Mouse (Mus musculus) T-cell, adult 2 months (primary cell): Measurements from ENCODE around the gene Mapkapk3.
A peak's percentile ranks its signal among the peaks of the same experiment; 100 is the strongest.

Experiments
- DNase-seq: peaks from one replicate; pipeline ENCODE4 v3.0.0; 2022; ENCODE audit warnings: low spot score

Mapkapk3 gene

DNA sequence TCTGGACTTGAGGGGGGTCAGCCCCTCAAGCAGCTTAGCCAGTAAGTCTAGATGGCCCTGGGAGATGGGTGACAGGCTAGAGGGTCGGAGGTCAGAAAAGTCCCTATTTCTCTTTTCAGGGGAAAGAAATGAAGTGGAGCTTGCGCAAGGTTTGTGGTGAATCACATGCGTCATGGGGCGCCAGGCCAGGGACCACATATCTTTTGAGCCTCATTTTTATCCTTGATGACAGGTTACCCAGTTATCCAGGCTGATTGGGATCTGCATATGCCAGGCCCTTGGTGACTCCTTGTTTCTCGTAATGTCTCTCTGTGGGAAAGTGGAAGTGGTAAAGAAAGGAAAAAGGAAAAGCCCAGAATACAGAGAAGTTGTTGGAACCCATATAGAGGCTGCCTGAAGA, 25.8 kb downstream of the Mapkapk3 start:
- no peak for DNase-seq

GRCm38 (mm10) chr9:107262375-107262774, 27.3 kb downstream of the Mapkapk3 start:
- DNase-seq, result no peak

GRCm38 (mm10) chr9:107261792-107262191, 27.9 kb downstream of the Mapkapk3 start:
- DNase-seq, result no peak

DNA sequence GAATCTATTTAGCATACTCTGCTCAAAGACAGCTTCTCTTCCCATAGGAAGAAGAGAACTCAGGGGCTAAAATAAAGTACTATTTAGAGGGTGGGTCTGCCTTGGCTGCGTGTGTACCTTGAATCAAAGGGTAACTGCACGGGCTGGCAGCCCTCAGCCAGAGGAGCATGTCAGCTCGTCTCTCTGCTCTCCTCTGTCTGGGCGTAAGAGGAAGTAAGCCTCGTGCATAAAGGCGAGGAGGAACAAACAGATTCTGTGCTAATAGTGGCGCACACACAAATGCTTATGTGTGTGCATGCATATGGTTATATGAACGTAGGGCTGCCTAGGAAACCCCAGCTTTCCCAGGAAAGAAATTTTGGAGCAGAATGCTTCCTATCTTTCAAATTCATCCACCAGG, 28.8 kb downstream of the Mapkapk3 start:
- no peak for DNase-seq

DNA sequence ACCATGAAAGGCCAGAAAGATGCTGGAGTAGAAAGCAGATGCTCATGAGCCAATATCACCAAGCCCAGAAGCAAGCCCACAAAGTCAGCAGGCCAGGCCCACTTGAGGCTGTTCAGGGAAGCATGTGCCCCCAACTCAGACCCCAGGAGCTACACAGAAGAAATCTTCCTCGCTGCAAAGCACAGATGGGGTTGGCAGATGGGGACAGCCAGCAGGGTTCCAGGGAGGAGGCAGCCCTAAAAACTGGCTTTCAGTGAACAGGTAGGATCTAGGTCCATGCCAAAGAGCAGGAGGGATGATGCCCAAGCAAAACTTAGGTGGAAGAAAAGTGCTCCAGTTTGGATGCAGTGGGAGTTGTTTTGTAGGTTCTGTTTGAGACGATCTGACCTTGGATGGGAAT, 29.2 kb downstream of the Mapkapk3 start:
- DNase-seq, result no peak

GRCm38 (mm10) chr9:107259571-107259970, 30.1 kb downstream of the Mapkapk3 start:
- DNase-seq, result no peak

GRCm38 (mm10) chr9:107255596-107255995, 34.1 kb downstream of the Mapkapk3 start:
- DNase-seq, result no peak

DNA sequence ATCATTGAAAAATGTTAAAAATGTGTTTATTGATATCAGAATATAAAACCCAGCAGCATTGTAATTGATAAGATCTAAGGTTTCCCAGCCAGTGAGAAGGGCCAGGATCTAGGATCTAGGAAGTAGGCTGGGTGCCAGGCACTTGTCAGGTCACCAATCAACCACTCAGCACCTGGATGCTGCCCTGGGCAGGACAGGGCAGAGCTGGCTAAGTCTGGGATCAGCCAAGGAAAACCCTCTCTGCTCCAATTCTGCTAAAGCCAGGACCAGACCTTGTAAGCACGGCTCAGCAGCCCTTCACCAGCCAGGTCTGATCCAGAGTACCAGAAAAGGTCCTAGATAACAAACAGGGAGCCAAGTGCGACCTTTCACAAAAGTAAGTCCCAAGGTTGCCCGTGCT, 34.8 kb downstream of the Mapkapk3 start:
- DNase-seq, result no peak

- DNase-seq, result no peak
These were observed 35.2 kb downstream of the Mapkapk3 start for GRCm38 (mm10) chr9:107254476-107254875.

- no peak for DNase-seq
These were observed 37.5 kb downstream of the Mapkapk3 start for GRCm38 (mm10) chr9:107252164-107252563.

- DNase-seq, result no peak
These were observed 39.0 kb downstream of the Mapkapk3 start for GRCm38 (mm10) chr9:107250416-107251337.

DNA sequence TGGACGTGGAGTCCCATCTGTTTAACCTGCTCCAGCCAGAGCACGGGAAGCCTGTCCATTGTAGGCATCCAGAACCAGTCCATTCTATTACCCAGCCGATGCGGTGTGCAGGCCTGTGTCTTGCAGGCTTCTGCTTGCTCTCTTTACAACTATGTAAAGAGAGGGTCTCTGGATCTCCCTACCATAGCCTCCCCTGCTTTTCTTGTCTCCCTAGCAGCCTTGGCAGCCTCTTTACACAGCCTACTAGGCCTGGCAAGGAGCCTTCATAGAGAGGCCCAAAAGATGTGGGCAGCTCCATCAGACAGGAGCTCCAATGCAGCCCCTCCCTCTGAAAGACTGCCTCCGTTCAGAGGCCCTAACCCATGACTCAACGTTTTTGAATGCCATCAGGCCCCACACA, 40.5 kb downstream of the Mapkapk3 start:
- no peak for DNase-seq

GRCm38 (mm10) chr9:107246170-107246569, 43.5 kb downstream of the Mapkapk3 start:
- peak; percentile 34 for DNase-seq

DNA sequence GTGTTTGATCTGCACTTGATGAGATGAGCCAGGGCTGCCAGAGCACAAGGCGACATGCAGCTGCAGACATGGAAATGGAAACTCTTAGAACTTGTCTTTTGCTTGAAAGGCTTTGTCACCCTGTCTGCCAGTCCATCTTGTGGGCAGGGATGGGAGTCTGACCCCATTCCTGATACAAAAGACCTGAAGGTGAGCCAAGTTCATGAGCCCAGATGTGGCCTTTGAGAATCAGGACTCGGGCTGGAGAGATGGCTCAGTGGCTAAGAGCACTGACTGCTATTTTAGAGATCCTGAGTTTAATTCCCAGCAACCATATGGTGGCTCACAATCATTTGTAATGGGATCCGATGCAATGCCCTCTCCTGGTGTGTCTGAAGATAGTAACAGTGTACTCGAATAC, 44.4 kb downstream of the Mapkapk3 start:
- DNase-seq, result no peak

GRCm38 (mm10) chr9:107236151-107236550, 53.5 kb downstream of the Mapkapk3 start:
- DNase-seq, result no peak

DNA sequence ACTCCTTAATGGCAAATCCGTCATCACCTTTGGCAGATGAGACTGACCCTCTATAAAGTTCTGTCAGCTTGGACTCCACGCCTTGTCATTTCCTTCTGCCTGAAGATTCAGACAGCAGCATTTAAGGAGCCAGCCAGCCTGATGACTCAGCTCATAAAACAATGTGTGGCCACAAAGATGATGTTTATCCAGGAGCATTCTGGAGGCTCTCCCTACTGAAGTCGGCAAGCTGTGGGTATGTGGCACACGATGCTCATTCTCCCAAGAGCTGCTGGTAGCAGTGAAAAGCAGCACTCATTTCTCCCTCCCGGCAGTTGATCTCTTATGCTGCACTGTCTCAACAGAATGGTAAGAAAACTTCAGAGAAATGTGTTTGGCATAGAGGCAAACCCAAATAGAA, 54.4 kb downstream of the Mapkapk3 start:
- no peak for DNase-seq

DNA sequence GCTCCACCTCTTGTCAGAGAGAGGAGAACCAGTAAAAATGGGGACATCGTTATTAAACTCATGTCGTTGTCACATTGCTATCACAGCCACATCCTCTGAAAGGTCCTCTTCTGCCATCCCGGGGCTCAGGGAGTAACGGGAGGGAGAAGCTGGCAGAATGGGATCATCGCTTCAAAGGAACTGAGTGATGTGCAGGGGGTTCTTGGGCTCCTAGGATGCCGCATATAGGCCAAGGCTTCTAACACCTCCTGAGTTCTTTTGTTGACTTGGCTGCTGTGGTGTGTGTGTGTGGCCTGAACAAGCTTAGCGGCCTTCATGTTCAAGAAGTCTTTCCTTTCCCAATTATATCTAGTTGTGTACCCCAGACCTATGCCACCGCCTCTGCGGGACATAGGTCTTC, 57.5 kb downstream of the Mapkapk3 start:
- no peak for DNase-seq

DNA sequence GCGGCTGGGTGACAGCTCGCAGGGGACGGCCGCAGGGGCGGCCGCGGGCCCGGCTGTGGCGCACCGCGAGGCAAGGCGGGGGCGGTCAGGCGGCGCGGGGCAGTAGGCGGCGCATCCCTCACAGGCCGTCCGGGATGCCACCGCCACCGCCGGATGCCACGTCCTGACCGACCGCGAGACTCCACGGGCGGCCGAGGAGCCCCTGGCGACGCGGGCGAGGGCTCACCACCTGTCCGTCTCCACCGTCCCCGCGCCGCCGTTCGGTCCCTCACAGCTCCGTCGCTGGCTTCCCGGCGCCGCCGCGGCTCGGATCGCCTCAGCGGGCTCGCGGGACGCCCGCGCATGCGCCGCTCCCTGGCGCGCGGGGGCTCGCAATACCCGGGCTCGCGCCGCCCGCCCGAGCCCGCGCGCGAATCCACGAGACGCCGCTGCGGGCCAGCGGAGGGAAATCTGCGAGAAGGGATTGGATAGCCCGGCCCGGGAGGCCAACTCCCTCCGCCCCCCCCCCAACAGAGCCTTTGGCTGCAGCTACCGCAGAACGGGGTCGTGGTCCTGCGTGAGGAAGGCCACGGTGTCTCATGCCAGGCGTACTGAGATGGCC, 58.0 kb downstream of the Mapkapk3 start, which contains the start of gene Dock3:
Dock3 (minus strand) TSS at position 371 of the 601 bp plus-strand sequence.
- peak; percentile 38 for DNase-seq

GRCm38 (mm10) chr9:107230991-107231538, 58.6 kb downstream of the Mapkapk3 start:
- peak; percentile 20 for DNase-seq

DNA sequence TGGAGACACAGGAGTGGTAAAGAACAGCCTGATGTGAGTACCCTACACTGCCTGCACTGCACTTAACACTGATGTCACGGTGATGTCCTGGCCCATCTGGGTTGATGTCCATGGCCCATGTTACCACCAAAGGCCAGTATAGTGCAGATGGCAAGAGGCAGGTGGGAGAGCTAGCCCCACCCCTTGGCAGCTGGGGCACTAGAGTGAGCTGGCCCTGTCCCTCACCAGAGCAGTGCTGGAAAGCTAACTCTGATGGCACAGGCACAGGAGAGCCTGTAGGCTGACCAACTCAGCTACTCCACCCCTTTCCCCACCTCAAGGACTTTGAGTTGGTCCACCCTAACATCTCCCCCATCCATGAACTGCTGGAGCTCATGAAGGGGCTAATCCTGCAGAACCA, 65.1 kb downstream of the Mapkapk3 start:
- no peak for DNase-seq
